Mouse (Mus musculus): ENCODE measurements around the gene Clcn6.

The Clcn6 gene

GRCm38 (mm10) chr4:148001013-148001789, 37.4 kb downstream of the Clcn6 start:
- in situ Hi-C loops (cut with MboI; ENCODE audit: unreplicated experiment in 2 of 2), result no loop called here

- in situ Hi-C loops (cut with MboI; ENCODE audit: unreplicated experiment in 2 of 2), result no loop called here
Measured at GRCm38 (mm10) chr4:148000202-148000772, 38.3 kb downstream of the Clcn6 start, which contains the start of gene Nppa. TSS of gene Nppa (plus strand) at chr4:148000722.

GRCm38 (mm10) chr4:147995311-147995710, 43.3 kb downstream of the Clcn6 start:
- in situ Hi-C loops (cut with MboI; ENCODE audit: unreplicated experiment in 2 of 2), result no loop called here

GRCm38 (mm10) chr4:147993571-147994095, 45.0 kb downstream of the Clcn6 start:
- in situ Hi-C loops (cut with MboI; ENCODE audit: unreplicated experiment in 2 of 2), result no loop called here

GRCm38 (mm10) chr4:147985205-147986132, 53.2 kb downstream of the Clcn6 start, which contains the start of gene Nppb:
TSS of gene Nppb (plus strand) at chr4:147985788.
- in situ Hi-C loops (cut with MboI; ENCODE audit: unreplicated experiment in 2 of 2), result no loop called here

- in situ Hi-C loops (cut with MboI; ENCODE audit: unreplicated experiment in 2 of 2), result no loop called here
Measured at GRCm38 (mm10) chr4:147979441-147979860, 59.2 kb downstream of the Clcn6 start.

GRCm38 (mm10) chr4:147978391-147978790, 60.2 kb downstream of the Clcn6 start:
- in situ Hi-C loops (cut with MboI; ENCODE audit: unreplicated experiment in 2 of 2), result no loop called here

GRCm38 (mm10) chr4:147977726-147978125, 60.9 kb downstream of the Clcn6 start:
- in situ Hi-C loops (cut with MboI; ENCODE audit: unreplicated experiment in 2 of 2), result no loop called here

GRCm38 (mm10) chr4:147976237-147976636, 62.4 kb downstream of the Clcn6 start:
- in situ Hi-C loops (cut with MboI; ENCODE audit: unreplicated experiment in 2 of 2), result no loop called here

GRCm38 (mm10) chr4:147969337-147969736, 69.3 kb downstream of the Clcn6 start:
- in situ Hi-C loops (cut with MboI; ENCODE audit: unreplicated experiment in 2 of 2), result no loop called here

- in situ Hi-C loops (cut with MboI; ENCODE audit: unreplicated experiment in 2 of 2), result no loop called here
Measured at GRCm38 (mm10) chr4:147968816-147969215, 69.8 kb downstream of the Clcn6 start.

GRCm38 (mm10) chr4:147965712-147966111, 72.9 kb downstream of the Clcn6 start:
- in situ Hi-C loops (cut with MboI; ENCODE audit: unreplicated experiment in 2 of 2), result no loop called here

- in situ Hi-C loops (cut with MboI; ENCODE audit: unreplicated experiment in 2 of 2), result loop anchor here in 1 of 2 experiments (5.0 kb wide), 1 partner anchor 199 kb away; the partner anchor contains the start of genes Fbxo2 and Fbxo44
Measured at GRCm38 (mm10) chr4:147963623-147964022, 75.0 kb downstream of the Clcn6 start.

- in situ Hi-C loops (cut with MboI; ENCODE audit: unreplicated experiment in 2 of 2), result loop anchor here in 1 of 2 experiments (5.0 kb wide), 1 partner anchor 200 kb away; the partner anchor contains the start of genes Fbxo2 and Fbxo44
Measured at GRCm38 (mm10) chr4:147962781-147963180, 75.8 kb downstream of the Clcn6 start.

- in situ Hi-C loops (cut with MboI; ENCODE audit: unreplicated experiment in 2 of 2), result loop anchor here (5.0 to 10.0 kb wide), 4 partner anchors 122 to 645 kb away; partner anchors contain the start of genes Fbxo2 (in 1 of the 2), Fbxo44 (in 1 of the 2) and Masp2 (in 1 of the 2)
Measured at GRCm38 (mm10) chr4:147959881-147960831, 78.5 kb downstream of the Clcn6 start.

GRCm38 (mm10) chr4:147957141-147957540, 81.5 kb downstream of the Clcn6 start:
- in situ Hi-C loops (cut with MboI; ENCODE audit: unreplicated experiment in 2 of 2), result loop anchor here (5.0 to 10.0 kb wide), 3 partner anchors 125 to 648 kb away; partner anchors contain the start of gene Masp2 (in 1 of the 2)

Data from v-Abl transformed pro-B cells (cell line).